Mouse (Mus musculus): ENCODE measurements around the gene Corin. TPM values are rescaled to one million over a fixed set of nuclear protein-coding genes. Genes with fewer than 3 reads are reported as not detected.

The Corin gene
- polyA plus RNA-seq, 1 experiment from 2014 or later, result not detected

- Histone ChIP-seq H3K4me3 (ENCODE audit: low read depth, low read length) (no peak overlapping the region), H3K4me1 (ENCODE audit: control insufficient read depth, insufficient read depth, low read length) (no peaks in the 10 kb centered on the region), H3K27ac (ENCODE audit: low read depth, low read length) (no peak overlapping the region), H3K27me3 (replicated peaks; ENCODE audit: control insufficient read depth, insufficient read depth, low read length) (no peaks in the 10 kb centered on the region), H3K36me3 (ENCODE audit: control insufficient read depth, insufficient read depth, low read length) (no peaks in the 10 kb centered on the region), H3K9ac (ENCODE audit: low read length) (no peak overlapping the region), H3K4me2 (ENCODE audit: low read length) (no peak overlapping the region), H3K9me3 (replicated peaks; ENCODE audit: control insufficient read depth, low read length) (no peaks in the 10 kb centered on the region)
- 89% methylated on average over 15 of the region's 15 CpGs for WGBS
- DNase-seq (ENCODE audit: low spot score), result no peak
- ATAC-seq, result no peak
These were observed 240.0 kb downstream of the Corin start for GRCm38 (mm10) chr5:72264195-72264751.

GRCm38 (mm10) chr5:72261802-72262324 lies 242.4 kb downstream of the Corin start:
- Histone ChIP-seq H3K9me3 (replicated peaks; ENCODE audit: control insufficient read depth, low read length) (no peaks in the 10 kb centered on the region), H3K4me1 (ENCODE audit: control insufficient read depth, insufficient read depth, low read length) (no peaks in the 10 kb centered on the region), H3K27ac (ENCODE audit: low read depth, low read length) (no peak overlapping the region), H3K4me2 (ENCODE audit: low read length) (no peak overlapping the region), H3K27me3 (replicated peaks; ENCODE audit: control insufficient read depth, insufficient read depth, low read length) (no peaks in the 10 kb centered on the region), H3K36me3 (ENCODE audit: control insufficient read depth, insufficient read depth, low read length) (no peaks in the 10 kb centered on the region), H3K4me3 (ENCODE audit: low read depth, low read length) (no peak overlapping the region), H3K9ac (ENCODE audit: low read length) (no peak overlapping the region)
- ATAC-seq (no peak), DNase-seq (ENCODE audit: low spot score) (no peak)
- WGBS, result 85% methylated on average over 3 of the region's 3 CpGs

- Histone ChIP-seq H3K9ac (ENCODE audit: low read length) (no peak overlapping the region), H3K4me2 (ENCODE audit: low read length) (no peak overlapping the region), H3K27me3 (replicated peaks; ENCODE audit: control insufficient read depth, insufficient read depth, low read length) (no peaks in the 10 kb centered on the region), H3K27ac (ENCODE audit: low read depth, low read length) (no peak overlapping the region), H3K4me3 (ENCODE audit: low read depth, low read length) (no peak overlapping the region), H3K4me1 (ENCODE audit: control insufficient read depth, insufficient read depth, low read length) (no peaks in the 10 kb centered on the region), H3K9me3 (replicated peaks; ENCODE audit: control insufficient read depth, low read length) (no peaks in the 10 kb centered on the region), H3K36me3 (ENCODE audit: control insufficient read depth, insufficient read depth, low read length) (no peaks in the 10 kb centered on the region)
- WGBS, result 78% methylated on average over 3 of the region's 3 CpGs
- no peak for ATAC-seq
- DNase-seq (ENCODE audit: low spot score), result no peak
These were observed 245.0 kb downstream of the Corin start for GRCm38 (mm10) chr5:72259298-72259621.

- no peaks in the 10 kb centered on the region for H3K27me3 ChIP-seq (replicated peaks; ENCODE audit: control insufficient read depth, insufficient read depth, low read length)
- no peaks in the 10 kb centered on the region for H3K36me3 ChIP-seq (ENCODE audit: control insufficient read depth, insufficient read depth, low read length)
- H3K9me3 ChIP-seq (replicated peaks; ENCODE audit: control insufficient read depth, low read length), result no peaks in the 10 kb centered on the region
- DNase-seq (ENCODE audit: low spot score), result no peak
- no peak overlapping the region for H3K27ac ChIP-seq (ENCODE audit: low read depth, low read length)
- H3K4me2 ChIP-seq (ENCODE audit: low read length), result no peak overlapping the region
- H3K4me3 ChIP-seq (ENCODE audit: low read depth, low read length), result no peak overlapping the region
- no peaks in the 10 kb centered on the region for H3K4me1 ChIP-seq (ENCODE audit: control insufficient read depth, insufficient read depth, low read length)
- no peak for ATAC-seq
- H3K9ac ChIP-seq (ENCODE audit: low read length), result no peak overlapping the region
- WGBS, result 77% methylated on average over 17 of the region's 17 CpGs
These were observed 245.6 kb downstream of the Corin start for GRCm38 (mm10) chr5:72258409-72259297.

- H3K9ac ChIP-seq (ENCODE audit: low read length), result no peak overlapping the region
- no peak for DNase-seq (ENCODE audit: low spot score)
These were observed 247.2 kb downstream of the Corin start for GRCm38 (mm10) chr5:72257084-72257483.

GRCm38 (mm10) chr5:72254958-72255357 lies 249.3 kb downstream of the Corin start:
- no peak overlapping the region for H3K4me2 ChIP-seq (ENCODE audit: low read length)
- H3K9me3 ChIP-seq (replicated peaks; ENCODE audit: control insufficient read depth, low read length), result no peaks in the 10 kb centered on the region
- H3K4me1 ChIP-seq (ENCODE audit: control insufficient read depth, insufficient read depth, low read length), result no peaks in the 10 kb centered on the region
- no peaks in the 10 kb centered on the region for H3K36me3 ChIP-seq (ENCODE audit: control insufficient read depth, insufficient read depth, low read length)
- H3K27me3 ChIP-seq (replicated peaks; ENCODE audit: control insufficient read depth, insufficient read depth, low read length), result no peaks in the 10 kb centered on the region
- DNase-seq (ENCODE audit: low spot score) (no peak), ATAC-seq (no peak)
- WGBS, result 97% methylated on average over 10 of the region's 10 CpGs
- no peak overlapping the region for H3K4me3 ChIP-seq (ENCODE audit: low read depth, low read length)
- H3K27ac ChIP-seq (ENCODE audit: low read depth, low read length), result no peak overlapping the region
- H3K9ac ChIP-seq (ENCODE audit: low read length), result no peak overlapping the region

More at GRCm38 (mm10) chr5:72257084-72257483, 247.2 kb downstream of the Corin start:
- no peaks in the 10 kb centered on the region for H3K9me3 ChIP-seq (replicated peaks; ENCODE audit: control insufficient read depth, low read length)
- no peaks in the 10 kb centered on the region for H3K36me3 ChIP-seq (ENCODE audit: control insufficient read depth, insufficient read depth, low read length)
- H3K4me3 ChIP-seq (ENCODE audit: low read depth, low read length), result no peak overlapping the region
- no peak for ATAC-seq
- H3K4me1 ChIP-seq (ENCODE audit: control insufficient read depth, insufficient read depth, low read length), result no peaks in the 10 kb centered on the region
- H3K4me2 ChIP-seq (ENCODE audit: low read length), result no peak overlapping the region
- no peak overlapping the region for H3K27ac ChIP-seq (ENCODE audit: low read depth, low read length)
- H3K27me3 ChIP-seq (replicated peaks; ENCODE audit: control insufficient read depth, insufficient read depth, low read length), result no peaks in the 10 kb centered on the region
- 71% methylated on average over 10 of the region's 10 CpGs for WGBS

- Histone ChIP-seq H3K9me3 (replicated peaks; ENCODE audit: control insufficient read depth, low read length) (no peaks in the 10 kb centered on the region), H3K9ac (ENCODE audit: low read length) (no peak overlapping the region), H3K27ac (ENCODE audit: low read depth, low read length) (no peak overlapping the region), H3K4me3 (ENCODE audit: low read depth, low read length) (no peak overlapping the region), H3K36me3 (ENCODE audit: control insufficient read depth, insufficient read depth, low read length) (no peaks in the 10 kb centered on the region), H3K4me1 (ENCODE audit: control insufficient read depth, insufficient read depth, low read length) (no peaks in the 10 kb centered on the region), H3K4me2 (ENCODE audit: low read length) (no peak overlapping the region), H3K27me3 (replicated peaks; ENCODE audit: control insufficient read depth, insufficient read depth, low read length) (no peaks in the 10 kb centered on the region)
- ATAC-seq (no peak), DNase-seq (ENCODE audit: low spot score) (no peak)
- 91% methylated on average over 1 of the region's 1 CpGs for WGBS
These were observed 254.1 kb downstream of the Corin start for GRCm38 (mm10) chr5:72250180-72250579.

All from forebrain, embryonic 14.5 days (tissue).